Mouse (Mus musculus) heart, postnatal 0 days (tissue): ENCODE data around the gene Slc8a3.

Experiments
- CTCF ChIP-seq: IDR thresholded peaks from 2 replicates; pipeline ENCODE4 v1.5.1; 2016; ENCODE audit warnings: antibody characterized with exemption, control low read depth, low read depth
- EP300 ChIP-seq: IDR thresholded peaks from 2 replicates; pipeline ENCODE4 v1.6.1; 2016; ENCODE audit warnings: antibody characterized with exemption, low read depth

GRCm38 (mm10) chr12:81321021-81321420 lies 12.0 kb downstream of the Slc8a3 start:
- no peak for TF ChIP-seq CTCF
- TF ChIP-seq EP300, result no peak
